Mouse (Mus musculus): ENCODE data around the gene Atcay. TPM values are rescaled to one million over a fixed set of nuclear protein-coding genes. Genes with fewer than 3 reads are reported as not detected.

Atcay gene
- total and polyA plus RNA-seq, 3 experiments, result 0.19 to 0.33 TPM; not detected in 1

GRCm38 (mm10) chr10:81177491-81177925, 53.1 kb downstream of the Atcay start (continued):
- no peak for TF ChIP-seq RAD21 (IDR thresholded peaks at IDR 0.05; ENCODE audit: low read depth, low read length)
- TF ChIP-seq EP300 (IDR thresholded peaks at IDR 0.05; ENCODE audit: low read depth in 1 of 2, low read length in 2 of 2), result peak in 1 of 2 experiments; percentile 25; a peak in 1 of 4 replicates

- peaks cover 36% of the 10 kb centered on the region for H3K79me2 ChIP-seq (ENCODE audit: control insufficient read depth, insufficient read depth, low read length, poor library complexity)
- peak within 1 kb of the TSS; percentile 94 for H3K9ac ChIP-seq (ENCODE audit: control insufficient read depth, low read depth, low read length, poor library complexity, severe bottlenecking)
- H3K4me1 ChIP-seq (ENCODE audit: control insufficient read depth in 1 of 2, insufficient read depth in 2 of 2, low read length in 2 of 2), result peaks cover 0 to 28% of the 10 kb centered on the region in 2 experiments; a peak in 3 of 4 replicates
- H3K9me3 ChIP-seq (replicated peaks; ENCODE audit: insufficient read depth, low read length), result no peaks in the 10 kb centered on the region
- peak within 1 kb of the TSS; percentile 66 to 80 for H3K4me3 ChIP-seq (ENCODE audit: control insufficient read depth in 1 of 2, insufficient read depth in 1 of 2, low read depth in 2 of 2, low read length in 2 of 2)
- H3K27ac ChIP-seq (ENCODE audit: control insufficient read depth, low read depth, low read length), result peak within 1 kb of the TSS; percentile 84
- no peaks in the 10 kb centered on the region for H3K27me3 ChIP-seq (ENCODE audit: control insufficient read depth in 1 of 2, insufficient read depth in 2 of 2, low read length in 2 of 2)
- peaks cover 6 to 18% of the 10 kb centered on the region in 2 experiments for H3K36me3 ChIP-seq (ENCODE audit: control insufficient read depth in 1 of 2, insufficient read depth in 2 of 2, low read length in 2 of 2)
- peak; percentile 97 for DNase-seq (ENCODE audit: low read depth, low spot score)
- TF ChIP-seq MXI1 (IDR thresholded peaks at IDR 0.05; ENCODE audit: low read depth, low read length) (peak; percentile 86), ELF1 (IDR thresholded peaks at IDR 0.05; ENCODE audit: low read depth, low read length) (peak; percentile 45; the same call in 1 of the 2 replicates), POLR2AphosphoS2 (IDR thresholded peaks at IDR 0.05; ENCODE audit: low read length) (peak; percentile 98), KAT2A (conservative IDR thresholded peaks at IDR 0.05; ENCODE audit: low read depth, low read length) (peak; percentile 70; the same call in 1 of the 2 replicates), MYC (IDR thresholded peaks at IDR 0.05; ENCODE audit: low read depth, low read length) (peak; percentile 98), ZNF384 (IDR thresholded peaks at IDR 0.05; ENCODE audit: low read depth, low read length) (no peak), USF1 (IDR thresholded peaks at IDR 0.05; ENCODE audit: low read depth, low read length) (peak; percentile 99), JUND (IDR thresholded peaks at IDR 0.05; ENCODE audit: low read depth, low read length) (no peak), TCF12 (IDR thresholded peaks at IDR 0.05; ENCODE audit: low read depth, low read length) (peak; percentile 85), MAFK (IDR thresholded peaks at IDR 0.05; ENCODE audit: borderline replicate concordance, low read depth, low read length) (no peak), GATA1 (IDR thresholded peaks at IDR 0.05; ENCODE audit: low read depth, low read length) (no peak), MAZ (IDR thresholded peaks at IDR 0.05; ENCODE audit: low read depth, low read length) (no peak; the same call in 1 of the 2 replicates), POLR2A (IDR thresholded peaks at IDR 0.05; ENCODE audit: control insufficient read depth in 1 of 2, insufficient read depth in 1 of 2, low read depth in 1 of 2, low read length in 2 of 2, poor library complexity in 1 of 2) (peak; percentile 91 to 98), USF2 (IDR thresholded peaks at IDR 0.05; ENCODE audit: borderline replicate concordance in 1 of 2, insufficient read depth in 1 of 2, low read depth in 1 of 2, low read length in 2 of 2) (peak; percentile 88 to 97), ZC3H11A (IDR thresholded peaks at IDR 0.05; ENCODE audit: low read depth, low read length) (no peak), EP300 (IDR thresholded peaks at IDR 0.05; ENCODE audit: low read depth in 1 of 2, low read length in 2 of 2) (no peak), CHD1 (IDR thresholded peaks at IDR 0.05; ENCODE audit: low read depth, low read length) (peak; percentile 57; the same call in 1 of the 2 replicates), RAD21 (IDR thresholded peaks at IDR 0.05; ENCODE audit: low read depth, low read length) (no peak), TAL1 (IDR thresholded peaks at IDR 0.05; ENCODE audit: low read length) (no peak), MYB (IDR thresholded peaks at IDR 0.05; ENCODE audit: low read depth, low read length) (no peak), GABPA (IDR thresholded peaks at IDR 0.05; ENCODE audit: low read depth, low read length) (no peak), TBP (IDR thresholded peaks at IDR 0.05; ENCODE audit: low read depth, low read length) (peak; percentile 98), RCOR1 (IDR thresholded peaks at IDR 0.05; ENCODE audit: low read depth, low read length) (no peak), SIN3A (IDR thresholded peaks at IDR 0.05; ENCODE audit: low read length) (peak; percentile 92), CTCF (IDR thresholded peaks at IDR 0.05 in 2 of 3, conservative IDR thresholded peaks at IDR 0.05 in 1 of 3; ENCODE audit: control insufficient read depth in 1 of 3, insufficient read depth in 1 of 3, low read depth in 2 of 3, low read length in 3 of 3, poor library complexity in 1 of 3, severe bottlenecking in 1 of 3) (no peak), MEF2A (IDR thresholded peaks at IDR 0.05; ENCODE audit: extremely low read depth, insufficient replicate concordance, low read depth, low read length, poor library complexity, severe bottlenecking) (no peak), MAX (IDR thresholded peaks at IDR 0.05; ENCODE audit: low read length) (peak; percentile 96), POLR2AphosphoS5 (IDR thresholded peaks at IDR 0.05; ENCODE audit: borderline replicate concordance, low read depth, low read length) (peak; percentile 97; the same call in 1 of the 2 replicates), ETS1 (IDR thresholded peaks at IDR 0.05; ENCODE audit: low read depth, low read length) (peak; percentile 85), E2F4 (IDR thresholded peaks at IDR 0.05; ENCODE audit: borderline replicate concordance, low read depth, low read length) (0 out of 2 replicates have a peak, but pooled peaks have one; percentile 52), NRF1 (IDR thresholded peaks at IDR 0.05; ENCODE audit: insufficient read depth, low read depth, low read length, poor library complexity, severe bottlenecking) (peak; percentile 88), SMC3 (IDR thresholded peaks at IDR 0.05; ENCODE audit: low read depth, low read length) (no peak)
These were observed 54.0 kb downstream of the Atcay start, which contains the start of gene Eef2 for GRCm38 (mm10) chr10:81176466-81177271. Gene Eef2, plus strand, starts transcription at chr10:81176631.

Data from MEL (cell line).